Mouse (Mus musculus) spleen, adult 2 months (tissue): ENCODE results near the gene Naa25.

Experiments
- CTCF ChIP-seq: fragments of 200-500 bp; IDR thresholded peaks from 2 replicates; pipeline ENCODE4 v1.5.1; 2011; ENCODE audit warnings: mild to moderate bottlenecking, inconsistent platforms; ENCODE audit not compliant: insufficient read depth, insufficient read length, insufficient replicate concordance; ENCODE audit errors: extremely low read depth
- POLR2A ChIP-seq: fragments of 200-500 bp; IDR thresholded peaks from 2 replicates; pipeline ENCODE4 v1.6.1; 2011; ENCODE audit warnings: low read depth, low read length, inconsistent platforms

GRCm38 (mm10) chr5:121389106-121389505 lies 8.6 kb upstream of the Naa25 start:
- no peak for TF ChIP-seq POLR2A
- TF ChIP-seq CTCF = no peak
